Mouse (Mus musculus) mouse trophoblast stem cell (cell line): ENCODE measurements around the gene Traf5.

Experiments
- in situ Hi-C, 2 experiments: fragments of 300-500 bp; cut with MseI, MboI; formaldehyde crosslinking; loops; 2 replicates in 1 of 2; 3 replicates in 1 of 2; pipeline ENCODE4 v1.15.1; 2025

Traf5 gene

GRCm38 (mm10) chr1:192091806-192092772 is at the start of gene Traf5:
TSS of gene Traf5 (minus strand) at chr1:192092559.
- in situ Hi-C loops = no loop called here

DNA sequence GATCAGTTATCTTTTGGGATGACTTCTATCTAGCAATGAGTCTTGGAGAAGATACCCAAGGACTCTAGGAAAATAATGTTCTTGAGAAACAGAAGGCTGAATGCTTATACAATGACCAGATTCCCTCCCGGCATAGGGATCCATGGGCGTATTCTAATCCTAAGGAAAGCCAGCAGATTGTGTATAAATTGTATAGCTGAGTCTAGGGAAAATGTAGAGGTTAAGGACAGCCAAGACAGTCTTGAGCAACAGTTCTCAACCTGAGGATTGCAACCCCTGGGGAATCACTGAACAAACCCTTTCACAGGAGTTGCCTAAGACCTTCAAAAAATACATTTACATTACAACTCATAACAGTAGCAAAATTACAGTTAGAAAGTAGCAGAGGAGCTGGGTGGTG is 48.0 kb upstream of the Traf5 start:
- in situ Hi-C loops = no loop called here

DNA sequence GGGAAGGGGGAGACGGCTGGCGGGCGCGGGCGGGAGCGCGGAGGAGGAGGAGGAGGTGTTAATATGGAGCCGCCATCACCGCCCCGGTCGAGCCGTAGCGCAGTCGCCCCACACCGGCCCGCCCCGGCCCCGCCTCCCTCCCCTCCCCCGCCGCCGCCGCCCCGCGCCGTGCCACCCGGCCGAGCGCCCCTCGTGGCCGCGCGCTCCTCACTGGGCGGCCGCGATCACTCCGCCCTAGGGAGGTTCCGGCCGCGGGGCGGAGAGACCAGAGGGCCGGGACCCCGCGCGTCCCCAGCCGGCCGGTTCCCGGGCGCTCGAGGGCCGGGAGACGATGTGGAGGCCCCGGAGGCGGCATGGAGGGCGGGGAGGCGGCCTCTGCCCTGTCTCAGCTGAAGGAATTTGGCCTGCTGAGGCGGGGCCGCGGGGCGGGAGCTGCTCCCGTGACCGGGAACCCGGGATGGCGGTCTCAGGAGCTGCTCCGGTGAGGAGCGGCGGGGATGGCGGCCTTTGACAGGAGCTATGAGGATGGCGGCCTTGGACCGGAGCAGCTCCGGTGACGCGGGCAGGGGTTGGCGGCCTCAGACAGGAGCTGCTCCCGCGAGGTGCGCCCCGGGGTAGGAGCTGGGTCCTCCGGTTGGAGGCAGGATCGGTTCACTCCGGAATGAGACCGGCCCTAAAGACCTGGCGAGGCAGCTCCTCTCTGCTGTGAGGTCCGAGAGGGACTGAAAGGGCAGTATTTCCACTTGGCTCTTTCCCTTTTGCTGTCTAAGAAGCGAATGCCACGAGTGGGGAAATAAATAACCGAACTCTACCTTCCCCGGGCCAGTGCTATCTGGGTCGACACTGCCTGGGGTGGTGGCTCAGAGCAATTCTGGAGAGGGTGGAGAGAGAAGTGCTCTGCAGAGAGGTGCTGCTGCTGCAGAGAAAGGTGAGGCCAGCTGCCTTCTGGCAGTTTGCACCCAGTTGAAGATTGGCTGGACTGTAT is 45.9 kb upstream of the Traf5 start, which contains the start of gene Rcor3:
Gene Rcor3 (minus strand): TSS at position 137 of the 985 bp plus-strand sequence.
- in situ Hi-C loops = no loop called here

- in situ Hi-C loops = no loop called here
Observed at GRCm38 (mm10) chr1:192137291-192137925, 45.0 kb upstream of the Traf5 start.

GRCm38 (mm10) chr1:192136561-192137290 is 44.4 kb upstream of the Traf5 start:
- in situ Hi-C loops = no loop called here

- in situ Hi-C loops = no loop called here
Observed at GRCm38 (mm10) chr1:192130202-192130601, 37.8 kb upstream of the Traf5 start.

GRCm38 (mm10) chr1:192128343-192128742 is 36.0 kb upstream of the Traf5 start:
- in situ Hi-C loops = no loop called here

DNA sequence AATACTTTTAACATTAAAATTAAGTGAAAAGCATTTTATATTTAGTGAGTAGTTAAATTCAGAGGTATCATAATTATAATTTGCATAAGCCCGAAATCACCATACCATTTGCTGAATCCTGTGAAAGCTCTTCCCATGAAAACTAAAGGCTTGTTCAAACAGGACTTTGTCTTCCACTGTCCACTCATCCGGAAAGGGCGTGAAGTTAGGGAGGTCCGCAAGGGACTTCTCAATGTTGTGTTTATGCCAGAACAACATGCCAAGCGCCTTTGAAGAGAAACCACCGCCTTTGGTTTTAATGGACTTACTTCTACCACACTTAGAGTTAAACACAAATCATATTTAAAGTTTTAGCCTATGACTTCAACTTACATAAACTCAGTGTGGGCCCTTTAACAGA is 33.4 kb upstream of the Traf5 start:
- in situ Hi-C loops = no loop called here

GRCm38 (mm10) chr1:192116262-192116661 is 23.9 kb upstream of the Traf5 start:
- in situ Hi-C loops = no loop called here

- in situ Hi-C loops = no loop called here
Observed at GRCm38 (mm10) chr1:192115378-192115777, 23.0 kb upstream of the Traf5 start.

GRCm38 (mm10) chr1:192109169-192109568 is 16.8 kb upstream of the Traf5 start:
- in situ Hi-C loops = no loop called here

GRCm38 (mm10) chr1:192107352-192107751 is 15.0 kb upstream of the Traf5 start:
- in situ Hi-C loops = no loop called here

DNA sequence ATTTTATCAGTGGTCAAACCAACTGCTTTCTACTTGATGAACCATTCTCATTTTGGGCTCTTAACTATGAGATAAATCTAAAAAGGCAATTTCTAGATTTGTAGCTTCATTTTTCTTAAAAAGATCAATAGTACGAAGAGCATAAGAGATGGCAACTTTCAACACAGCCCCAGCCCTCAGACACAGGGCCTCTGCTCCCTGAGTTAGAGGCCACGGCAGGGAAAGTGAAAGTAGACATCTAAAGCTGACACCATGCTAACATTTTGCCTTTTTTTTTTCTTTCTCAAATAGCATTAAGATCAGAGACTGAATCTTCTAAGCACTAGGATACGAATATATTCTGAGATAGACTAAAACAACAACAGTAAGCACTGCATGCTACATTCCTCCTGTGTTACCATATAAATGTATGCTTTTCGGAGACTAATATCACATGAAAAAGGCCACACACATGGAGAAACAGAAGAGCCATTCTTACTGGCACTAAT is 13.6 kb upstream of the Traf5 start:
- in situ Hi-C loops = no loop called here

- in situ Hi-C loops = no loop called here
Observed at GRCm38 (mm10) chr1:192104021-192104420, 11.7 kb upstream of the Traf5 start.

GRCm38 (mm10) chr1:192103176-192103575 is 10.8 kb upstream of the Traf5 start:
- in situ Hi-C loops = no loop called here

DNA sequence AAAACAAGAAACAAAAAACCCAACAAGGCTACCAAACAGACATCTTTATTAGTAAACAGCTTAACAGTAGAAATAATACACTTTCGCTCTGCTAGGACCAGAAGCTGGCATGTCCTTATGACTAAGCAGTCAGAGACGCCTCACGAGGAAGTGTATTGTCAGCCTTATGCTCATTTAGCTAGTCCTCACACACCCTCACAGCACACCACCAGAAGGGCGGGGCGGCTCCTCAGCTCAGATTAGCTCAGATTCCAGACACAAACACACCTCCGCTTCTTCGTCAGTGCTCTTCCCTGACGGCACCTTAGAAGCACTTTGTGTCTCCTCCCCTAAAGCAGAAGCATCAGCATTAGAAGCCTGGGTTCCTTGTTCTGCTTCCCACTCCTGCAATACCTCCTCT is 9.0 kb upstream of the Traf5 start:
- in situ Hi-C loops = no loop called here

- in situ Hi-C loops = no loop called here
Observed at GRCm38 (mm10) chr1:192100742-192101141, 8.4 kb upstream of the Traf5 start.

GRCm38 (mm10) chr1:192095626-192096025 is 3.3 kb upstream of the Traf5 start:
- in situ Hi-C loops = no loop called here

- in situ Hi-C loops = no loop called here
Observed at GRCm38 (mm10) chr1:192094451-192095170, 2.3 kb upstream of the Traf5 start.
